Mouse (Mus musculus): Measurements from ENCODE around the gene Agrp.

- TF ChIP-seq CTCF (IDR thresholded peaks at IDR 0.05; ENCODE audit: low read depth) (no peak), EP300 (IDR thresholded peaks at IDR 0.05; ENCODE audit: low read depth) (no peak)
These were observed 2.3 kb downstream of the Agrp start for GRCm38 (mm10) chr8:105634771-105635458.

Measured in heart, postnatal 0 days (tissue).